Mouse (Mus musculus): ENCODE measurements at regions not wholly inside any gene's neighbourhood (a gene's known extent, or its start where the extent isn't known, plus 50 kb on each side); places are given as distances from the start of the nearest gene placed in this dataset.

- TF ChIP-seq EP300 (IDR thresholded peaks at IDR 0.05) (no peak), CTCF (IDR thresholded peaks at IDR 0.05) (no peak)
Measured at GRCm38 (mm10) chr5:120037806-120038205, 78.5 kb upstream of the Rbm19 start.
